Mouse (Mus musculus) liver, embryonic 16.5 days (tissue): ENCODE measurements at regions not wholly inside any gene's neighbourhood (a gene's known extent, or its start where the extent isn't known, plus 50 kb on each side); places are given as distances from the start of the nearest gene placed in this dataset.
A peak's percentile ranks its signal among the peaks of the same experiment; 100 is the strongest.

ENCODE experiments used
- ATAC-seq: fragments of 200-750 bp; cut with Nextera tagmentation; 2 replicates; pipeline ENCODE4 v1.8.0; 2017; ENCODE audit warnings: low read depth, mild to moderate bottlenecking, moderate number of reproducible peaks, moderate library complexity
- H3K27ac ChIP-seq: fragments of 300-500 bp; sonication (generic); 2 replicates; pipeline ENCODE4 v1.5.1; 2014; ENCODE audit warnings: mild to moderate bottlenecking, low read length
- H3K27me3 ChIP-seq: fragments of 300-500 bp; sonication (generic); 2 replicates; pipeline ENCODE4 v1.6.1; 2014; ENCODE audit warnings: low read depth, low read length, mixed read lengths; ENCODE audit not compliant: control insufficient read depth, insufficient read depth
- H3K36me3 ChIP-seq: fragments of 300-500 bp; sonication (generic); 2 replicates; pipeline ENCODE4 v1.6.1; 2014; ENCODE audit warnings: mild to moderate bottlenecking; ENCODE audit not compliant: control insufficient read depth, insufficient read depth
- H3K4me1 ChIP-seq: fragments of 300-500 bp; sonication (generic); 2 replicates; pipeline ENCODE4 v1.6.1; 2014; ENCODE audit warnings: low read depth, low read length, mixed read lengths; ENCODE audit not compliant: control insufficient read depth
- H3K4me2 ChIP-seq: fragments of 300-500 bp; sonication (generic); 2 replicates; pipeline ENCODE4 v1.6.1; 2014; ENCODE audit warnings: low read depth, low read length, mixed read lengths
- H3K4me3 ChIP-seq: fragments of 300-500 bp; sonication (generic); 2 replicates; pipeline ENCODE4 v1.5.1; 2014; ENCODE audit warnings: low read depth, mild to moderate bottlenecking, low read length
- H3K9ac ChIP-seq: fragments of 300-500 bp; sonication (generic); 2 replicates; pipeline ENCODE4 v1.6.1; 2014; ENCODE audit warnings: low read depth, low read length
- H3K9me3 ChIP-seq: fragments of 300-500 bp; sonication (generic); replicated peaks from 2 replicates; pipeline ENCODE4 v1.6.1; 2016; ENCODE audit warnings: low read length; ENCODE audit not compliant: control insufficient read depth
- WGBS: fragments of 180-500 bp; shearing (Covaris S2); extraction: QIAGEN DNeasy Blood & Tissue Kit; methylation state at CpG from one replicate; pipeline ENCODE4 v1.1.7; 2014; ENCODE audit not compliant: insufficient replicate concordance; 5-methylcytosine and 5-hydroxymethylcytosine counted together

- no peaks in the 10 kb centered on the region for H3K36me3 ChIP-seq
- H3K27me3 ChIP-seq = no peaks in the 10 kb centered on the region
- H3K4me2 ChIP-seq = no peak overlapping the region
- no peak overlapping the region for H3K9ac ChIP-seq
- H3K4me3 ChIP-seq = no peak overlapping the region
- H3K4me1 ChIP-seq = no peaks in the 10 kb centered on the region
- H3K9me3 ChIP-seq = no peaks in the 10 kb centered on the region
- no peak overlapping the region for H3K27ac ChIP-seq
- no peak for ATAC-seq
- 45% methylated on average over 1 of the region's 1 CpGs for WGBS
Observed at GRCm38 (mm10) chr4:25488479-25489069, 207.0 kb upstream of the Ufl1 start.

- ATAC-seq = no peak
Observed at GRCm38 (mm10) chr4:25483621-25483933, 202.0 kb upstream of the Ufl1 start.

GRCm38 (mm10) chr4:25482933-25483620 lies 201.5 kb upstream of the Ufl1 start:
- no peak overlapping the region for H3K4me3 ChIP-seq
- no peak overlapping the region for H3K4me2 ChIP-seq
- H3K9me3 ChIP-seq = no peaks in the 10 kb centered on the region
- no peaks in the 10 kb centered on the region for H3K4me1 ChIP-seq
- no peak overlapping the region for H3K27ac ChIP-seq
- H3K9ac ChIP-seq = no peak overlapping the region
- ATAC-seq = no peak
- 42% methylated on average over 6 of the region's 6 CpGs for WGBS
- H3K27me3 ChIP-seq = no peaks in the 10 kb centered on the region
- no peaks in the 10 kb centered on the region for H3K36me3 ChIP-seq

More at GRCm38 (mm10) chr4:25483621-25483933, 202.0 kb upstream of the Ufl1 start:
- Histone ChIP-seq H3K4me3 (no peak overlapping the region), H3K9me3 (no peaks in the 10 kb centered on the region), H3K4me1 (no peaks in the 10 kb centered on the region), H3K36me3 (no peaks in the 10 kb centered on the region), H3K27ac (no peak overlapping the region), H3K27me3 (no peaks in the 10 kb centered on the region), H3K9ac (no peak overlapping the region), H3K4me2 (no peak overlapping the region)
- 17% methylated on average over 1 of the region's 1 CpGs for WGBS

- H3K4me2 ChIP-seq = no peak overlapping the region
- no peak overlapping the region for H3K27ac ChIP-seq
- no peaks in the 10 kb centered on the region for H3K9me3 ChIP-seq
- no peak overlapping the region for H3K9ac ChIP-seq
- no peak overlapping the region for H3K4me3 ChIP-seq
- no peak for ATAC-seq
- H3K36me3 ChIP-seq = no peaks in the 10 kb centered on the region
- H3K4me1 ChIP-seq = no peaks in the 10 kb centered on the region
- H3K27me3 ChIP-seq = no peaks in the 10 kb centered on the region
Observed at GRCm38 (mm10) chr4:25473026-25473425, 191.4 kb upstream of the Ufl1 start.

GRCm38 (mm10) chr4:25466490-25466889 lies 184.9 kb upstream of the Ufl1 start:
- 63% methylated on average over 3 of the region's 3 CpGs for WGBS
- Histone ChIP-seq H3K27ac (no peak overlapping the region), H3K9ac (no peak overlapping the region), H3K27me3 (no peaks in the 10 kb centered on the region), H3K4me3 (no peak overlapping the region), H3K4me1 (no peaks in the 10 kb centered on the region), H3K9me3 (no peaks in the 10 kb centered on the region), H3K36me3 (no peaks in the 10 kb centered on the region), H3K4me2 (no peak overlapping the region)
- ATAC-seq = no peak

GRCm38 (mm10) chr4:25464792-25465590 lies 183.4 kb upstream of the Ufl1 start:
- no peaks in the 10 kb centered on the region for H3K36me3 ChIP-seq
- no peak overlapping the region for H3K4me3 ChIP-seq
- no peak overlapping the region for H3K9ac ChIP-seq
- WGBS = 49% methylated on average over 1 of the region's 1 CpGs
- no peak overlapping the region for H3K27ac ChIP-seq
- H3K4me2 ChIP-seq = no peak overlapping the region
- H3K4me1 ChIP-seq = no peaks in the 10 kb centered on the region
- H3K27me3 ChIP-seq = no peaks in the 10 kb centered on the region
- ATAC-seq = no peak
- no peaks in the 10 kb centered on the region for H3K9me3 ChIP-seq

GRCm38 (mm10) chr4:25464069-25464468 lies 182.4 kb upstream of the Ufl1 start:
- Histone ChIP-seq H3K4me2 (no peak overlapping the region), H3K27me3 (no peaks in the 10 kb centered on the region), H3K27ac (no peak overlapping the region), H3K4me3 (no peak overlapping the region), H3K4me1 (no peaks in the 10 kb centered on the region), H3K36me3 (no peaks in the 10 kb centered on the region), H3K9ac (no peak overlapping the region), H3K9me3 (no peaks in the 10 kb centered on the region)
- WGBS = 38% methylated on average over 1 of the region's 1 CpGs
- no peak for ATAC-seq

GRCm38 (mm10) chr4:25460127-25460526 lies 178.5 kb upstream of the Ufl1 start:
- Histone ChIP-seq H3K9me3 (no peaks in the 10 kb centered on the region), H3K4me2 (no peak overlapping the region), H3K9ac (no peak overlapping the region), H3K4me1 (no peaks in the 10 kb centered on the region), H3K4me3 (no peak overlapping the region), H3K27me3 (no peaks in the 10 kb centered on the region), H3K27ac (no peak overlapping the region), H3K36me3 (no peaks in the 10 kb centered on the region)
- no peak for ATAC-seq
- WGBS = 79% methylated on average over 1 of the region's 1 CpGs

GRCm38 (mm10) chr4:25454752-25455151 lies 173.1 kb upstream of the Ufl1 start:
- Histone ChIP-seq H3K27ac (no peak overlapping the region), H3K36me3 (no peaks in the 10 kb centered on the region), H3K4me2 (no peak overlapping the region), H3K9ac (no peak overlapping the region), H3K27me3 (no peaks in the 10 kb centered on the region), H3K4me3 (no peak overlapping the region), H3K9me3 (no peaks in the 10 kb centered on the region), H3K4me1 (no peaks in the 10 kb centered on the region)
- 40% methylated on average over 3 of the region's 3 CpGs for WGBS
- ATAC-seq = peak; percentile 78
